Mouse (Mus musculus) T-cell, adult 2 months (primary cell): ENCODE data around the gene Ybx1.
"Not testable (repeated sequence)": the region's sequence is repeated elsewhere in the genome, so short reads cannot be mapped to it uniquely, and the experiment has no call there.

ENCODE experiments used
- DNase-seq: peaks from one replicate; pipeline ENCODE4 v3.0.0; 2022; ENCODE audit warnings: low spot score

Ybx1 gene

GRCm38 (mm10) chr4:119294415-119295133, at the start of gene Ybx1:
Gene Ybx1, minus strand, starts transcription at chr4:119294604.
- DNase-seq = peak; percentile 97

- DNase-seq = no peak
Observed at GRCm38 (mm10) chr4:119338861-119339361, 44.5 kb upstream of the Ybx1 start.

- DNase-seq = no peak
Observed at GRCm38 (mm10) chr4:119338422-119338821, 44.0 kb upstream of the Ybx1 start.

GRCm38 (mm10) chr4:119333487-119333886, 39.1 kb upstream of the Ybx1 start:
- no peak for DNase-seq

GRCm38 (mm10) chr4:119320896-119321550, 26.6 kb upstream of the Ybx1 start:
- DNase-seq = no peak

GRCm38 (mm10) chr4:119320131-119320830, 25.9 kb upstream of the Ybx1 start, which contains the start of gene Ppih:
Gene Ppih, minus strand, starts transcription at chr4:119320546.
- DNase-seq = peak; percentile 95

GRCm38 (mm10) chr4:119313756-119314155, 19.4 kb upstream of the Ybx1 start:
- DNase-seq = no peak

GRCm38 (mm10) chr4:119305418-119305817, 11.0 kb upstream of the Ybx1 start:
- no peak for DNase-seq

- no peak for DNase-seq
Observed at GRCm38 (mm10) chr4:119303291-119303690, 8.9 kb upstream of the Ybx1 start.

- DNase-seq = no peak
Observed at GRCm38 (mm10) chr4:119301777-119302176, 7.4 kb upstream of the Ybx1 start.

GRCm38 (mm10) chr4:119300761-119301160, 6.4 kb upstream of the Ybx1 start:
- DNase-seq = no peak

- DNase-seq = no peak
Observed at GRCm38 (mm10) chr4:119297361-119297760, 3.0 kb upstream of the Ybx1 start.

- no peak for DNase-seq
Observed at GRCm38 (mm10) chr4:119295134-119295453, 690 bp upstream of the Ybx1 start.

- DNase-seq = peak; percentile 21
Observed at GRCm38 (mm10) chr4:119293574-119294258, 688 bp downstream of the Ybx1 start.

- peak; percentile 49 for DNase-seq
Observed at GRCm38 (mm10) chr4:119292771-119293573, 1.4 kb downstream of the Ybx1 start.

- no peak for DNase-seq
Observed at GRCm38 (mm10) chr4:119291921-119292320, 2.5 kb downstream of the Ybx1 start.

GRCm38 (mm10) chr4:119285336-119285735, 9.1 kb downstream of the Ybx1 start:
- no peak for DNase-seq

GRCm38 (mm10) chr4:119284861-119285260, 9.5 kb downstream of the Ybx1 start:
- no peak for DNase-seq

- not testable (repeated sequence) for DNase-seq
Observed at GRCm38 (mm10) chr4:119278784-119279183, 15.6 kb downstream of the Ybx1 start.

- no peak for DNase-seq
Observed at GRCm38 (mm10) chr4:119275726-119276125, 18.7 kb downstream of the Ybx1 start.

- no peak for DNase-seq
Observed at GRCm38 (mm10) chr4:119275226-119275625, 19.2 kb downstream of the Ybx1 start.
